Comparison of ENCODE assay signal across 22 mouse cellular contexts in the genomic region with DNA sequence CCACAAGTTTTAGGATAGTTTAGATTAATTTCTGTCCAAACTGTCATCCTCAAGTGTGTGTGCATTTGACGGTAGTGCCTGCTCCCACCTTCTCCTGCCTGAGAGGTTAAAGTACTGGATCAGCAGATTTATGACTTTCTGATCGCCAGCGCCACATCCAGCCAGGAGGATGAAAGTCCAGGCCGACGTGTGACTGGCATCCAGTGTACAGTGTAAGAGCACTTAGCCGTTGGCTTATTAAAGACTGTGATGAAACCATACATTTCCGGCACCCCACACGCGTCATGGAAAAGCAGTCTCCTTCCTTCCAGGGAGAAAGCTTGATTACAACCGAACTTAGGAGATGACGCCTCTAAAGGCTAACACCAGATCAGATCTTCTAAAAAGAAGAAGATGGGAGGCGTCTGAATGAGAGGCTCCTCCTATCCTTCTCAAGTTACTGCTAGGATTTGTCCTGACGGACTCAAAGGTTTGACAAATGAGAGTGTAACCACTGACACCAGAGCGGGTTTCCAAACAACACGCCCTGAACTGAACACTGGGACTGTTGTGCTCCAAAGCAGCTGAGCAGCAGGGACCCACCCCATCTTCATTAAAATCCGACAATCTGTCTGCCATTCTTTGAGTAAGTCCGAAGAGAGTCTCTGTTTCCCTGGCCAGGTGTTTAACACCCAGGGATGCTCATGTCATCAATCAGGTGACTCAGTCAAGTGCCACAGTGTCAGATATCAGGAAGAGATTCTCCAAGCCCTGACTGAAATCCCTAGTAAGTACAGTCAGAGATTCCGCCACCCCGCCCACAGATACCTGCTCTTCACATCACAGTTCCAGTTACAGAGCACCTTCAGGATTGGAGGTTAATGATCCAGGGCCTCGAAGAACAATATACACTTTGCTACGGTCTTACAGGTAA. TPM values are rescaled to one million over a fixed set of nuclear protein-coding genes. Genes with fewer than 3 reads are reported as not detected.
DNase-seq lines count a peak whose midpoint lies in the region; ATAC-seq and TF ChIP-seq lines count a peak whose summit lies in the region.
"Had no signal": no experiment of that assay in that cellular context is flagged by ENCODE, and none has a peak within 500 bp of the region (broad histone marks: within the 10 kb centered on the region; RNA-seq: fewer than 3 reads in every experiment).

No protein-coding gene starts in this region.

- no peak overlapping the region for H3K4me3 ChIP-seq in liver, adult 2 months (ENCODE audit: insufficient read depth, low read depth, low read length)
- no peak overlapping the region for H3K4me3 ChIP-seq in liver, postnatal 0 days (ENCODE audit: low read depth, low read length)
- H3K4me3 ChIP-seq in stomach, postnatal 0 days (ENCODE audit: low read depth, low read length) = no peak overlapping the region
- H3K4me3 ChIP-seq: heart, embryonic 15.5 days; hindbrain, embryonic 10.5 days; layer of hippocampus, adult 2 months; lung, embryonic 15.5 days; midbrain, embryonic 15.5 days had no signal

- WGBS in liver, adult 2 months = 56% methylated on average over 21 of the region's 21 CpGs
- 80% methylated on average over 21 of the region's 21 CpGs for WGBS in liver, postnatal 0 days (ENCODE audit: insufficient replicate concordance)
- WGBS in stomach, postnatal 0 days = 44% methylated on average over 21 of the region's 21 CpGs

- no peak overlapping the region for H3K4me2 ChIP-seq in liver, postnatal 0 days (ENCODE audit: low read depth, low read length)
- no peak overlapping the region for H3K4me2 ChIP-seq in stomach, postnatal 0 days (replicated peaks; ENCODE audit: low read depth)
- H3K4me2 ChIP-seq: heart, embryonic 15.5 days; liver, embryonic 11.5 days; lung, embryonic 15.5 days; midbrain, embryonic 15.5 days had no signal

- no peak for TF ChIP-seq POLR2A in liver, adult 2 months (IDR thresholded peaks at IDR 0.05; ENCODE audit: extremely low read depth, insufficient read depth, low read length)

- H3K9me3 ChIP-seq in liver, postnatal 0 days (ENCODE audit: low read length) = no peaks in the 10 kb centered on the region
- H3K9me3 ChIP-seq in stomach, postnatal 0 days (ENCODE audit: control insufficient read depth, low read length) = no peaks in the 10 kb centered on the region
- H3K9me3 ChIP-seq: heart, embryonic 15.5 days; hindbrain, embryonic 10.5 days; lung, embryonic 15.5 days; midbrain, embryonic 15.5 days had no signal

- DNase-seq in embryo, embryonic 10.5 days (ENCODE audit: low spot score) = peak; percentile 49
- no peak for DNase-seq in embryo, embryonic 9.5 days (ENCODE audit: extremely low spot score)
- peak; percentile 79 for DNase-seq in liver, adult 2 months (ENCODE audit: extremely low read depth, low read depth, low spot score)
- DNase-seq in liver, postnatal 0 days = no peak
- DNase-seq in mesoderm, embryonic 11.5 days (ENCODE audit: low read depth, low spot score) = peak; percentile 55
- no peak for DNase-seq in stomach, postnatal 0 days (ENCODE audit: low spot score)
- DNase-seq in cerebellum, postnatal 4 days (ENCODE audit: low spot score in 2 of 2) = no peak
- DNase-seq in urinary bladder, postnatal 4 days (ENCODE audit: low spot score in 2 of 2) = no peak
- DNase-seq: adrenal gland, postnatal 10 days; cerebellum, adult 11 months; cerebellum, postnatal 25 days; heart, adult 11 months; left cerebral cortex, postnatal 4 days; right cerebral cortex, postnatal 14 days; thymus, adult 18-20 months had no signal

- no peak overlapping the region for H3K9ac ChIP-seq in liver, adult 2 months (ENCODE audit: low read depth, low read length)
- H3K9ac ChIP-seq in liver, postnatal 0 days (replicated peaks) = no peak overlapping the region
- no peak overlapping the region for H3K9ac ChIP-seq in stomach, postnatal 0 days (ENCODE audit: low read length)
- H3K9ac ChIP-seq: heart, embryonic 15.5 days; lung, embryonic 15.5 days; midbrain, embryonic 15.5 days had no signal

- peaks cover 5% of the 10 kb centered on the region for H3K4me1 ChIP-seq in liver, adult 2 months (ENCODE audit: control insufficient read depth, insufficient read depth, low read length)
- no peaks in the 10 kb centered on the region for H3K4me1 ChIP-seq in liver, postnatal 0 days (ENCODE audit: insufficient read depth)
- H3K4me1 ChIP-seq in stomach, postnatal 0 days (replicated peaks; ENCODE audit: control insufficient read depth, insufficient read depth) = no peaks in the 10 kb centered on the region; the same call in 1 of the 2 replicates

- no peaks in the 10 kb centered on the region for H3K27me3 ChIP-seq in liver, adult 2 months (ENCODE audit: control insufficient read depth, insufficient read depth, low read length)
- no peaks in the 10 kb centered on the region for H3K27me3 ChIP-seq in liver, postnatal 0 days (ENCODE audit: insufficient read depth, low read length)
- no peaks in the 10 kb centered on the region for H3K27me3 ChIP-seq in stomach, postnatal 0 days (ENCODE audit: control insufficient read depth, insufficient read depth, low read length)
- H3K27me3 ChIP-seq: heart, embryonic 15.5 days; lung, embryonic 15.5 days; midbrain, embryonic 15.5 days had no signal

- H3K36me3 ChIP-seq in liver, adult 2 months (ENCODE audit: control insufficient read depth, insufficient read depth, low read length) = peaks cover 2% of the 10 kb centered on the region; the same call in 1 of the 2 replicates
- H3K36me3 ChIP-seq in liver, postnatal 0 days (replicated peaks; ENCODE audit: insufficient read depth, low read length) = no peaks in the 10 kb centered on the region; the same call in 1 of the 2 replicates
- H3K36me3 ChIP-seq in stomach, postnatal 0 days (ENCODE audit: control insufficient read depth, insufficient read depth, low read length) = no peaks in the 10 kb centered on the region
- H3K36me3 ChIP-seq: heart, embryonic 15.5 days; lung, embryonic 15.5 days; midbrain, embryonic 15.5 days had no signal

- H3K79me2 ChIP-seq in liver, adult 2 months (ENCODE audit: control insufficient read depth, insufficient read depth, low read length) = peaks cover 40% of the 10 kb centered on the region

- H3K27ac ChIP-seq in liver, adult 2 months (replicated peaks; ENCODE audit: insufficient read depth, low read depth, low read length) = no peak overlapping the region
- H3K27ac ChIP-seq in liver, postnatal 0 days (ENCODE audit: low read depth) = no peak overlapping the region
- H3K27ac ChIP-seq in stomach, postnatal 0 days (replicated peaks) = 0 out of 2 replicates have a peak overlapping the region, but pooled peaks have one; percentile 8
- H3K27ac ChIP-seq: heart, embryonic 15.5 days; hindbrain, embryonic 10.5 days; layer of hippocampus, adult 2 months; lung, embryonic 15.5 days; midbrain, embryonic 15.5 days had no signal

- no peak for TF ChIP-seq EP300 in liver, postnatal 0 days (IDR thresholded peaks at IDR 0.05; ENCODE audit: low read depth)
- TF ChIP-seq EP300 in stomach, postnatal 0 days (optimal IDR thresholded peaks at IDR 0.05) = no peak

- no peak for ATAC-seq in liver, postnatal 0 days
- ATAC-seq in stomach, postnatal 0 days (ENCODE audit: low FRiP score, low TSS enrichment) = peak; percentile 43
- ATAC-seq: inflammation-experienced regulatory T-cells, adult 6 months; midbrain, embryonic 15.5 days had no signal

- TF ChIP-seq CTCF in liver, adult 2 months (IDR thresholded peaks at IDR 0.05; ENCODE audit: low read depth, low read length) = 0 out of 2 replicates have a peak, but pooled peaks have one; percentile 4
- no peak for TF ChIP-seq CTCF in liver, postnatal 0 days (IDR thresholded peaks at IDR 0.05; ENCODE audit: low read depth)
- no peak for TF ChIP-seq CTCF in stomach, postnatal 0 days (IDR thresholded peaks at IDR 0.05; ENCODE audit: low read depth)

RNA-seq across cellular contexts. Expression of a gene that starts 37.0 kb away (rescaled TPM):
- total RNA-seq in liver, adult 2 months (2014; rRNA removed) = 35.6 and 43.3 TPM in 2 replicates
- 58.2 and 71.6 TPM in 2 replicates for polyA plus RNA-seq in liver, adult 2 months (2012; rRNA removed)
- polyA plus RNA-seq in liver, postnatal 0 days (2015; fragmentation: Nextera tagmentation; extraction: Ambion mirVana) = 47.5 and 53.6 TPM in 2 replicates
- 39.7 and 42.9 TPM in 2 replicates for polyA plus RNA-seq in stomach, postnatal 0 days (2015; fragmentation: Nextera tagmentation; extraction: Ambion mirVana)

RNA-seq across cellular contexts. Expression of a gene that starts 41.3 kb away (rescaled TPM):
- 11.8 and 13.2 TPM in 2 replicates for total RNA-seq in liver, adult 2 months (2014; rRNA removed)
- polyA plus RNA-seq in liver, adult 2 months (2012; rRNA removed) = 14.5 and 14.8 TPM in 2 replicates
- 12.5 and 13.4 TPM in 2 replicates for polyA plus RNA-seq in liver, postnatal 0 days (2015; fragmentation: Nextera tagmentation; extraction: Ambion mirVana)
- 20.1 and 21.7 TPM in 2 replicates for polyA plus RNA-seq in stomach, postnatal 0 days (2015; fragmentation: Nextera tagmentation; extraction: Ambion mirVana)

Comparison
In these comparisons a context has a peak if more than half of its experiments do, and no peak if none do; other contexts are left out.
1. DNase-seq: peak in embryo, embryonic 10.5 days (single experiment), liver, adult 2 months (single experiment) and mesoderm, embryonic 11.5 days (single experiment); none in embryo, embryonic 9.5 days (single experiment), liver, postnatal 0 days (single experiment), stomach, postnatal 0 days (single experiment), cerebellum, postnatal 4 days (0 of 2) and urinary bladder, postnatal 4 days (0 of 2).